Mouse (Mus musculus) heart, adult 2 months (tissue): ENCODE data around the gene Efna1. TPM values are rescaled to one million over a fixed set of nuclear protein-coding genes. Genes with fewer than 3 reads are reported as not detected.

Source experiments
- DNase-seq, 2 experiments: peaks; one replicate each; pipeline ENCODE4 v3.0.0; 2021
- H3K27ac ChIP-seq: fragments of 200-600 bp; 2 replicates; pipeline ENCODE4 v1.8.1; 2022
- H3K27me3 ChIP-seq: fragments of 200-500 bp; 2 replicates; pipeline ENCODE4 v1.6.1; 2012; ENCODE audit warnings: mild to moderate bottlenecking, low read length, inconsistent platforms, mixed read lengths; ENCODE audit not compliant: control insufficient read depth, insufficient read depth
- H3K36me3 ChIP-seq: fragments of 200-500 bp; 2 replicates; pipeline ENCODE4 v1.6.1; 2012; ENCODE audit warnings: low read length, inconsistent platforms; ENCODE audit not compliant: control insufficient read depth, insufficient read depth
- H3K4me1 ChIP-seq: fragments of 200-500 bp; 2 replicates; pipeline ENCODE4 v1.6.1; 2011; ENCODE audit warnings: low read length; ENCODE audit not compliant: control insufficient read depth, insufficient read depth
- H3K4me3 ChIP-seq: fragments of 200-600 bp; 2 replicates; pipeline ENCODE4 v1.8.1; 2022
- H3K79me2 ChIP-seq: fragments of 200-500 bp; replicated peaks from 2 replicates; pipeline ENCODE4 v1.6.1; 2012; ENCODE audit warnings: mild to moderate bottlenecking, inconsistent platforms, low read length, moderate library complexity, mixed read lengths; ENCODE audit not compliant: control insufficient read depth, insufficient read depth
- H3K9ac ChIP-seq: fragments of 200-500 bp; 2 replicates; pipeline ENCODE4 v1.6.1; 2012; ENCODE audit warnings: low read depth, mild to moderate bottlenecking, control low read depth, inconsistent platforms, low read length, mixed read lengths
- CTCF ChIP-seq: fragments of 200-600 bp; IDR thresholded peaks from 2 replicates; pipeline ENCODE4 v1.8.1; 2022; ENCODE audit warnings: antibody characterized with exemption, mild to moderate bottlenecking, moderate library complexity
- EP300 ChIP-seq: fragments of 200-500 bp; IDR thresholded peaks from 2 replicates; pipeline ENCODE4 v1.6.1; 2011; ENCODE audit warnings: low read depth, low read length, control low read depth; ENCODE audit not compliant: insufficient read depth
- POLR2A ChIP-seq: fragments of 200-500 bp; IDR thresholded peaks from 2 replicates; pipeline ENCODE4 v1.6.1; 2011; ENCODE audit warnings: mild to moderate bottlenecking, low read depth, low read length, control low read depth; ENCODE audit not compliant: insufficient read depth
- WGBS: fragments of 180-500 bp; shearing (Covaris S2); methylation state at CpG from one replicate; pipeline ENCODE4 v1.1.7; 2018; 5-methylcytosine and 5-hydroxymethylcytosine counted together
- intact Hi-C: fragments of 180-260 bp; cut with DNase I; formaldehyde crosslinking; loops from one replicate; pipeline ENCODE4 v1.15.1; 2025
- polyA plus RNA-seq: library from polyadenylated mRNA; depleted of rRNA; stranded (reverse); fragments of >200 nt; gene quantifications from 2 replicates; pipeline ENCODE4 v1.2.3, GENCODE M21; 2012
- total RNA-seq, 2 experiments: library from RNA; stranded (reverse); gene quantifications; 2 replicates each; pipeline ENCODE4 v1.2.3; 2021

Efna1 gene
- total and polyA plus RNA-seq, 3 experiments: 22.6 to 39.6 (median 28.4) TPM

GRCm38 (mm10) chr3:89288503-89288928 lies 7.6 kb upstream of the Efna1 start:
- Histone ChIP-seq H3K4me1 (peaks cover 11% of the 10 kb centered on the region; the same call in 1 of the 2 replicates), H3K9ac (no peak overlapping the region), H3K4me3 (no peak overlapping the region), H3K27ac (no peak overlapping the region), H3K27me3 (no peaks in the 10 kb centered on the region), H3K79me2 (no peaks in the 10 kb centered on the region), H3K36me3 (no peaks in the 10 kb centered on the region)
- DNase-seq: peak; percentile 43 to 58
- 19% methylated on average over 7 of the region's 7 CpGs for WGBS
- TF ChIP-seq CTCF (peak; percentile 25), POLR2A (no peak), EP300 (0 out of 2 replicates have a peak, but pooled peaks have one; percentile 30)
- intact Hi-C loops: no loop called here

GRCm38 (mm10) chr3:89287286-89287685 lies 6.3 kb upstream of the Efna1 start:
- peak; percentile 7; the same call in 1 of the 2 replicates for TF ChIP-seq CTCF
- no peak for TF ChIP-seq EP300
- no peak for TF ChIP-seq POLR2A
- WGBS: 48% methylated on average over 5 of the region's 5 CpGs
- H3K4me3 ChIP-seq: no peak overlapping the region

GRCm38 (mm10) chr3:89285526-89285925 lies 4.6 kb upstream of the Efna1 start:
- Histone ChIP-seq H3K36me3 (no peaks in the 10 kb centered on the region), H3K27me3 (no peaks in the 10 kb centered on the region)
- WGBS: 56% methylated on average over 2 of the region's 2 CpGs

More at GRCm38 (mm10) chr3:89287286-89287685, 6.3 kb upstream of the Efna1 start:
- no peak for DNase-seq
- Histone ChIP-seq H3K27ac (peak overlapping the region; percentile 56), H3K79me2 (no peaks in the 10 kb centered on the region), H3K9ac (no peak overlapping the region), H3K27me3 (no peaks in the 10 kb centered on the region), H3K36me3 (no peaks in the 10 kb centered on the region), H3K4me1 (peaks cover 11% of the 10 kb centered on the region; the same call in 1 of the 2 replicates)
- intact Hi-C loops: no loop called here

GRCm38 (mm10) chr3:89284261-89284660 lies 3.3 kb upstream of the Efna1 start:
- Histone ChIP-seq H3K79me2 (no peaks in the 10 kb centered on the region), H3K36me3 (no peaks in the 10 kb centered on the region), H3K27ac (no peak overlapping the region), H3K27me3 (no peaks in the 10 kb centered on the region), H3K4me3 (no peak overlapping the region), H3K4me1 (peaks cover 17% of the 10 kb centered on the region), H3K9ac (no peak overlapping the region)
- TF ChIP-seq CTCF: no peak
- no peak for TF ChIP-seq POLR2A
- TF ChIP-seq EP300: no peak
- 87% methylated on average over 3 of the region's 3 CpGs for WGBS
- intact Hi-C loops: no loop called here
- no peak for DNase-seq

More at GRCm38 (mm10) chr3:89285526-89285925, 4.6 kb upstream of the Efna1 start:
- H3K9ac ChIP-seq: no peak overlapping the region
- no peak overlapping the region for H3K27ac ChIP-seq
- TF ChIP-seq EP300 (no peak), POLR2A (no peak), CTCF (no peak)
- H3K79me2 ChIP-seq: no peaks in the 10 kb centered on the region
- peaks cover 14% of the 10 kb centered on the region for H3K4me1 ChIP-seq
- no peak overlapping the region for H3K4me3 ChIP-seq
- intact Hi-C loops: no loop called here
- no peak for DNase-seq

GRCm38 (mm10) chr3:89282291-89282643 lies 1.3 kb upstream of the Efna1 start:
- no peak overlapping the region for H3K9ac ChIP-seq
- H3K36me3 ChIP-seq: no peaks in the 10 kb centered on the region
- WGBS: 13% methylated on average over 4 of the region's 4 CpGs
- no peaks in the 10 kb centered on the region for H3K27me3 ChIP-seq
- intact Hi-C loops: loop anchor here (1.0 kb wide), 2 partner anchors 32 to 36 kb away; partner anchors contain the start of gene Trim46
- peaks cover 8% of the 10 kb centered on the region for H3K4me1 ChIP-seq
- no peak overlapping the region for H3K4me3 ChIP-seq
- DNase-seq: no peak
- no peak; the same call in 1 of the 2 replicates for TF ChIP-seq CTCF
- no peak for TF ChIP-seq POLR2A
- no peak for TF ChIP-seq EP300
- no peak overlapping the region for H3K27ac ChIP-seq
- H3K79me2 ChIP-seq: no peaks in the 10 kb centered on the region

GRCm38 (mm10) chr3:89281579-89282290 lies 793 bp upstream of the Efna1 start:
- Histone ChIP-seq H3K9ac (peak overlapping the region; percentile 58), H3K27me3 (no peaks in the 10 kb centered on the region), H3K4me3 (peak overlapping the region; percentile 84), H3K4me1 (peaks cover 8% of the 10 kb centered on the region), H3K36me3 (no peaks in the 10 kb centered on the region), H3K79me2 (no peaks in the 10 kb centered on the region), H3K27ac (peak overlapping the region; percentile 99)
- intact Hi-C loops: loop anchor here (1.0 kb wide), 2 partner anchors 31 to 35 kb away; partner anchors contain the start of gene Trim46
- TF ChIP-seq POLR2A (no peak; the same call in 1 of the 2 replicates), CTCF (peak; percentile 97), EP300 (peak; percentile 99)
- 15% methylated on average over 20 of the region's 20 CpGs for WGBS
- DNase-seq: peak; percentile 89 to 91
